Mouse (Mus musculus) brain, embryonic 14.5 days (tissue): ENCODE data around the gene Itgb3bp.

Experiments
- CTCF ChIP-seq: fragments of 200-500 bp; IDR thresholded peaks from 2 replicates; pipeline ENCODE4 v1.5.1; 2012; ENCODE audit warnings: inconsistent platforms, mild to moderate bottlenecking, moderate library complexity, borderline replicate concordance; ENCODE audit not compliant: insufficient read depth, insufficient read length; ENCODE audit errors: extremely low read depth
- POLR2A ChIP-seq: fragments of 200-500 bp; IDR thresholded peaks from 2 replicates; pipeline ENCODE4 v1.6.1; 2012; ENCODE audit warnings: mild to moderate bottlenecking, inconsistent platforms, borderline replicate concordance; ENCODE audit not compliant: poor library complexity, insufficient read depth, insufficient read length, severe bottlenecking; ENCODE audit errors: extremely low read depth

DNA sequence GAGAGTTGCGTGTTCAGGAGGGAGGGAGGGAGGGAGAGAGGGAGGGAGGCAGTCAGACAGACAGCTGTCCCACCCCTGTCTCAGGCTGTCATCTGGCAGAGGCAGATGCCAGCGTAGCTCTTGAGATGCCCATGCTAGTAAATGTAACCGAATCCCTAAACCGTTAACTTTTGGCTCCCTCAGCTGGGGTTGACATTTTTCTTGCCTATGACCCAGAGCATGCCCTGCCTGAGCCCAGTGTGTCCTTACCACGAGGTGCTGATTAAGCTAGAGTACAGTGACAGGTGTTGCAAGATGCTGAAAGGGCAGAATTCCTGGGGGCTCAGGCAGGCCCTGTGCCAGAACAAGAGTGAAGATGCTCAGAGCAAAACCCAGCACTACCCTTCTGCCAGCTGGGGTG lies 44.8 kb upstream of the Itgb3bp start:
- no peak for TF ChIP-seq POLR2A
- no peak for TF ChIP-seq CTCF
